Mouse (Mus musculus) kidney, adult 2 months (tissue): ENCODE measurements at regions not wholly inside any gene's neighbourhood (a gene's known extent, or its start where the extent isn't known, plus 50 kb on each side); places are given as distances from the start of the nearest gene placed in this dataset.

Source experiments
- CTCF ChIP-seq: fragments of 200-500 bp; conservative IDR thresholded peaks from 2 replicates; pipeline ENCODE4 v1.5.1; 2011; ENCODE audit warnings: low read depth, mild to moderate bottlenecking, control low read depth, low read length, moderate library complexity, mixed read lengths; ENCODE audit not compliant: insufficient read depth, insufficient read length
- POLR2A ChIP-seq: fragments of 200-500 bp; IDR thresholded peaks from one replicate; pipeline ENCODE4 v1.6.1; 2011; ENCODE audit warnings: low read depth, low read length, control low read depth

GRCm38 (mm10) chr12:15653357-15653763, 163.4 kb downstream of the Trib2 start:
- TF ChIP-seq CTCF (no peak), POLR2A (no peak)
